Mouse (Mus musculus) testis, adult 2 months (tissue): ENCODE data around the gene Gdf1.

Source experiments
- CTCF ChIP-seq: fragments of 200-500 bp; IDR thresholded peaks from 2 replicates; pipeline ENCODE4 v1.5.1; 2012; ENCODE audit warnings: low read depth, mild to moderate bottlenecking, inconsistent platforms, low read length, moderate library complexity; ENCODE audit not compliant: control insufficient read depth, insufficient read depth, insufficient replicate concordance
- POLR2A ChIP-seq: fragments of 200-500 bp; IDR thresholded peaks from 2 replicates; pipeline ENCODE4 v1.6.1; 2012; ENCODE audit warnings: low read depth, mild to moderate bottlenecking, inconsistent platforms, low read length, moderate library complexity; ENCODE audit not compliant: control insufficient read depth

- TF ChIP-seq CTCF (no peak), POLR2A (no peak)
These were observed 11.0 kb downstream of the Gdf1 start for GRCm38 (mm10) chr8:70340659-70341058.
